Mouse (Mus musculus) monocyte, adult 2 months (primary cell): ENCODE measurements around the gene Tro.

Source experiments
- DNase-seq, 2 experiments: peaks; one replicate each; pipeline ENCODE4 v3.0.0; 2022; ENCODE audit warnings: low spot score in 2 of 2, low read depth in 1 of 2

Gene Tro

DNA sequence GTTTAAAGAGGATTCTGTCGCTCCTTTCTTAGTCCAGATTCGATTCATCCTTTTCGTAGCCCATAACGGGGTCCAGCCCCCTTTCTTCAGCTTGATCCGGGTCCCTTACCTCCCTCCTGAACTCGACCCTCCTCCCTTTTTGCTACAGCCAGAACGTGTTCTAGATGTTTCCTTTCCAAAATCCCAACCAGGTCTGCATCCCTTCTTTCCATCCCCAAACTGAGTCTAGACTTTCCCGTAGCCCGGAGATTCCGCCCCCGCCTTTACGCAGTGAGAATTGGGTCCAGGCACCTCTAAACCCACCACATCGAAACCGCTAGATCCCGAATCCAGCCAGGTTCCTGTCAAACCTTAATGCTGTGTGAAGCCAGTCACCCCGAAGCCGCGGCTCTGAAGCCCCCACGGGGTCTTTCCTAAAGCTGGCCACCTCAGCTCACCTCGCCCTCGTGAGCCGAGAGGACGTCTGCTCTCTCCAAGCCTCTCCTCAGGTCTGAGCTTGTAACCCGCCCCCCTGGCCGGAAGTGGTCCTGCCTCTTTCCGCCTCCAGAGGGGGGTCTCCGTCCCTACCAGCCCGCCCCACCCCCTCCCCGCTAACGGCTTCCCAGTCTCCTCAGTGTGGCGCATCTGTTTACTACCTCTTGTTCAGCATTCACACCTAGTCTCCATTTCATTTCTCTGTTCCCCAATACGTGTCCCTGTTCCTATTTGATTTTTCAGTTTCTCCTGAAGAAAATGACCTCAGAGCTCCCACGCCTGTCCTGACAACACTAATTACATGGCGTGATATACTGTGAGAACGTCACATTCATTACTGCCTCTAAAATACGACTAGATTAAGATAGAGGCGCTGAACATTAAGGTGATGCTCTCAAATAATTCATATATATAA, at the start of gene Tro:
TSS of gene Tro (minus strand) at position 676 of the 889 bp plus-strand sequence.
- DNase-seq, result no peak

DNA sequence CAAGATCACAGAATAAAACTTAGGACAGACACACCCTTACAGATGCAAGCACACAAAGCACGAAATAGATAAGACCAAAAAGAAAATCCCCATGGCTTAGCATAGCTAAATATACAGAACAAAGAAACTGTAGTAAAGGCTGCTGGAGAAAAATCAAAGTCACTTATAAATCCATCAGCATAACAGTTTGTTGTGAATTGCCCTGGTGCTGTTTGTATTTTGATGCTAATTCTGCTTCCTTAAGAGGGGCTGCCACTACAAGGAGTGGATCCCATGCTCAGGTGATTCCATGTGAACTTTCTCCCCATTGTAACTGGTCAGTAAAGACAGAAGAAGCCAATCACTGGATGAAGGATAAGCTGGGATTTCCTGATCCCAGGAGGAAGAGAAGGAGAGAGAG, 20.1 kb upstream of the Tro start:
- DNase-seq, result no peak

DNA sequence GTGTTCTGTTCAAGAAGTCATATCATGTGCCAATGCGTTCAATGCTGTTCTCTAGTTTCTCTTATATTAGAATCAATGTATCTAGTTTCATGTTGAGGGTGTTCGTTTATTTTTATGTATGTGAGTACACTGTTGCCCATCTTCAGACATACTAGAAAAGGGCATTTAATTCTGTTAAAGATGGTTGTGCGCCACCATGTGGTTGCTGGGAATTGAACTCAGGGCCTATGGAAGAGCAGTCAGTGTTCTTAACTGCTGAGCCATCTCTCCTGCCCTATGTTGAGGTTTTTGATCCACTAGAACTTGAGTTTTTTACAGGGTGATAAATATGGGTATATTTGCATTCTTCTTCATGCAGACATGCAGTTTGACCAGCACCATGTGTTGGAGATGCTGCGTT, 5.4 kb upstream of the Tro start:
- no peak for DNase-seq

DNA sequence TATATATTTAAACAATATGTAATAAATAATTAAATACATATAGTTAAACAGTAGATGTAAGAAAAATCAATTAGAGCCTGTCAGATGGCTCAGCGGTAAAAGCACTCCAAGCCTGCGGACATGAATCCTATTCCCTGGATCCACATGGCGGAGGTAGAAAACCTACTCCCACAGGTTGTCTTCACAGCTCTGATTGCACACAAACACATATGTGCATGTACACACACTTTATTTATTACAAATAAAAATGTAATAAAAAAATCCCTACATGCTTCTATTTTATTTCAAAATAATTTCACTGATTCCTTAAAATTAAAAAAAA, 375 bp upstream of the Tro start:
- no peak for DNase-seq

DNA sequence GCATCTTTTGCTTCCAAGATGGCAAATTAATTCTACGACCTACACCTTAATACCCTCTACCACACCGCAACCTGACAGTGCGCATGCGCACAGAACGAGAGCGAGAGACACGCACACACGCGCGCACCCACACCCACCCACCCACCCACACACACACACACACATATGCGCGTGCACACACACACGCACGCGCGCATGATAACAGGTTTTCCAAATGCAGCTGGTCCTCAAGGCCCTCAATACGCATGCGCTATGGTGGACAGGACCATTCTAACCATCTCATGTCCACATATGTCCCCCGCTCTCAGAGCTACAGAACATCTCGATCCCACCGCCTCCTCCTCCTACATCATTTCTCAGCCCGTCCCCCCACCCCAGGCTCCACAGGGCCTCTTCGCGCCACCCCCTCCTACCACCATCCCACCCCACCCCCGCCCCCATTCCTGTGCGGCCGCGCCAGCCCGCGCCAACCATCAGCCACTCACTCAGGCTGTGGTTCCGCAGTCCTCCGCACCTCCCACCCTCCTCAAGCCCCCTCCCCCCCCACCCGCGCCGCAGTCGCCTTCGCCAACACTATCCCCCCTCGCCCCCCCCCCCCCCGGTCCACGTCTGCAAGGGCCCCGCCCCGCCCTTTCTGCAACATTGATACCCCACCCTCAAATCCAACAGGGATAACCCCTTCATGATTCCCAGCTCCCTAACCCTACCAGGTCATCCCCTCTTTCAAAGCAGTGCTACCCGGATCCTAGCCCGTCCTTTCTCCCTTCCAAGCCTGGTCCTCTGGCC, 1.1 kb downstream of the Tro start:
- DNase-seq, result no peak

DNA sequence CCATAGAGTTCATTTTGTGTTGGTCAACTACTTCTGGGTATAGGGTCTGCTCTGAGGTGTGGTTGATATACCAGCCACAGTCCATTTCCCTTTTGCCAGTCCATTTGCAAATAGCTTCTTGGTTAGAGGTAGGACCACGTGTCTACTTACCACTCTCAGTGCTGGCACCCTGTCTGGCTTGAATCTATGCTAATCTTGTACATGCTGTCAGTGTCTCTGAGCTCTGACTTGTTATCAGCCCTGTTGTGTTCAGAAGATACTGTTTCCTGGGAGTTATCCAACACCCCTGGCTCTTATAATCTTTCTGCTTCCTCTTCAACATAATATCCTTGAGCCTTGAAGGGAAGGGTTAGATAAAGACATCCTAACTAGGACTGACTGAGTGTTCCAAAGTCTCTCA, 21.0 kb downstream of the Tro start:
- no peak for DNase-seq

DNA sequence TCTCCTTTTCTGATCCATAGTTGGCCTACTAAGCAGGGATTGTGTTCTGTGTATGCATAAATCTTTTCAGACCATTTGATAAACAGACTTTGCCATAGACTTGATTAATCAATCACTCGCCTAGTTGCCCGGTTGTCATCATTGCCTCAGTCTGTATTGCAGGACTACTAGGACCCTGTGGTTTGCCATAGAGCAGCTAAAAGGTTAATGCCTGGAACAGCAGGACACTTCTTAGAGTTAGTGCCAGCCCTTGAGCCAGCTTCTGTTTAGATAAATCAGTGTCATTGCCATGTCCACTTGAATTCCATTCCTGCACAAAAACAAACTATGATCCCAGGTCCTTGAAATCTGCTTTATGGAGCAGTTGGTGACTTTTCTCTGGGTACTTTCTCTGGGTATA, 58.5 kb downstream of the Tro start:
- DNase-seq, result no peak
